28 mouse cellular contexts compared by ENCODE assay signal in the genomic region with DNA sequence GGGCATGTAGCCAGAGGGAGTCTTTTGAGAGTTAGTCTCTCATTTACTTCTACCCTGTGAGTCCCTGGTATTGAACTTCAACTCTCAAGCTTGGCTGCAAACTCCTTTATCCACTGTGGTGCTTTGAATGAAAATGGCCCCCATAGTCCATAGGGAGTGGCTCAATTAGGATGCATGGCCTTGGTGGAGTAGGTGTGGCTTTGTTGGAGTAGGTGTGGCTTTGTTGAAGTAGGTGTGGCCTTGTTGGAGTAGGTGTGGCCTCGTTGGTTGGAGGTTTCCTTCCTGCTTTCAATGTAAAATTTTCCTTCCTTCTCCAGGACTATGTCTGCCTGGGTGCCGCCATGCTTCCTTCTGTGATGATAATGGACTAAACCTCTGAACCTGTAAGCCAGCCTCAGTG. TPM values are rescaled to one million over a fixed set of nuclear protein-coding genes. Genes with fewer than 3 reads are reported as not detected.
A peak's percentile ranks its signal among the peaks of the same experiment; 100 is the strongest.
DNase-seq lines count a peak whose midpoint lies in the region; ATAC-seq and TF ChIP-seq lines count a peak whose summit lies in the region.
"Had no signal": no experiment of that assay in that cellular context is flagged by ENCODE, and none has a peak within 500 bp of the region (broad histone marks: within the 10 kb centered on the region; RNA-seq: fewer than 3 reads in every experiment).

No protein-coding gene starts in this region.

- ATAC-seq in forebrain, embryonic 12.5 days (ENCODE audit: low FRiP score) = no peak
- ATAC-seq in intestine, embryonic 15.5 days = no peak
- ATAC-seq: forebrain, embryonic 13.5 days; forebrain, embryonic 16.5 days had no signal

- H3K4me3 ChIP-seq in E14TG2a.4 (replicated peaks; ENCODE audit: low read length) (peak overlapping the region; percentile 62), ES-E14 (ENCODE audit: insufficient read depth in 1 of 2, low read depth in 1 of 2, low read length in 2 of 2, poor library complexity in 1 of 2, severe bottlenecking in 1 of 2) (peak overlapping the region in 1 of 2 experiments; percentile 59; a peak in 2 of 4 replicates)
- H3K4me3 ChIP-seq in forebrain, embryonic 12.5 days (replicated peaks) = no peak overlapping the region
- H3K4me3 ChIP-seq in intestine, embryonic 15.5 days (replicated peaks) = no peak overlapping the region
- H3K4me3 ChIP-seq: embryonic facial prominence, embryonic 10.5 days; embryonic facial prominence, embryonic 13.5 days; erythroblast, embryonic 14.5 days; forebrain, embryonic 13.5 days; heart, adult 2 months; heart, embryonic 10.5 days; heart, embryonic 13.5 days; hindbrain, embryonic 12.5 days; hindbrain, embryonic 15.5 days had no signal

- no peaks in the 10 kb centered on the region for H3K27me3 ChIP-seq in E14TG2a.4 (ENCODE audit: insufficient read depth, low read length)
- 0 out of 2 replicates have a peak, but pooled peaks cover 4% of the 10 kb centered on the region for H3K27me3 ChIP-seq in forebrain, embryonic 12.5 days
- H3K27me3 ChIP-seq in intestine, embryonic 15.5 days (replicated peaks) = no peaks in the 10 kb centered on the region
- H3K27me3 ChIP-seq: embryonic facial prominence, embryonic 13.5 days; forebrain, embryonic 13.5 days; heart, embryonic 13.5 days; hindbrain, embryonic 12.5 days; hindbrain, embryonic 15.5 days had no signal

- DNase-seq in ES-E14 (ENCODE audit: low read depth, low spot score) (peak; percentile 71), WW6 (ENCODE audit: low read depth, low spot score) (peak; percentile 38)
- DNase-seq in heart, postnatal 4 days = no peak
- DNase-seq: adrenal gland, adult 2 months; adrenal gland, postnatal 25 days; cerebellum, adult 11-12 months; cerebellum, adult 8-10 months; cerebellum, postnatal 10 days; cerebellum, postnatal 36 days; embryo, embryonic 11 days; gastrocnemius, postnatal 10 days; gastrocnemius, postnatal 36 days; heart, adult 2 months; heart, postnatal 14 days; kidney, adult 11 months had no signal

- no peak overlapping the region for H3K4me2 ChIP-seq in forebrain, embryonic 12.5 days
- H3K4me2 ChIP-seq in intestine, embryonic 15.5 days (replicated peaks) = no peak overlapping the region
- H3K4me2 ChIP-seq: embryonic facial prominence, embryonic 13.5 days; forebrain, embryonic 13.5 days; heart, embryonic 13.5 days; hindbrain, embryonic 12.5 days; hindbrain, embryonic 15.5 days had no signal

- peaks cover 22% of the 10 kb centered on the region for H3K4me1 ChIP-seq in E14TG2a.4 (replicated peaks; ENCODE audit: low read depth, low read length)
- peaks cover 0 to 7% of the 10 kb centered on the region in 2 experiments; a peak in 1 of 4 replicates for H3K4me1 ChIP-seq in ES-E14 (ENCODE audit: control insufficient read depth in 2 of 2, insufficient read depth in 2 of 2, low read length in 2 of 2, poor library complexity in 1 of 2)
- no peaks in the 10 kb centered on the region for H3K4me1 ChIP-seq in forebrain, embryonic 12.5 days
- H3K4me1 ChIP-seq in intestine, embryonic 15.5 days (replicated peaks) = no peaks in the 10 kb centered on the region
- H3K4me1 ChIP-seq: embryonic facial prominence, embryonic 10.5 days; embryonic facial prominence, embryonic 13.5 days; forebrain, embryonic 13.5 days; heart, embryonic 10.5 days; hindbrain, embryonic 12.5 days; hindbrain, embryonic 15.5 days had no signal

- in situ Hi-C loops in ES-E14 (cut with MboI; ENCODE audit: low sequenced_read_pairs in 2 of 2, unreplicated experiment in 2 of 2) = no loop called here

- no peak overlapping the region for H3K9ac ChIP-seq in ES-E14 (ENCODE audit: insufficient read depth, low read depth, low read length, poor library complexity, severe bottlenecking)
- no peak overlapping the region for H3K9ac ChIP-seq in forebrain, embryonic 12.5 days
- no peak overlapping the region for H3K9ac ChIP-seq in intestine, embryonic 15.5 days
- H3K9ac ChIP-seq: embryonic facial prominence, embryonic 13.5 days; forebrain, embryonic 13.5 days; heart, embryonic 13.5 days; hindbrain, embryonic 12.5 days; hindbrain, embryonic 15.5 days had no signal

- WGBS in forebrain, embryonic 12.5 days = 75% methylated on average over 2 of the region's 2 CpGs
- 82% methylated on average over 2 of the region's 2 CpGs for WGBS in intestine, embryonic 15.5 days

- H3K36me3 ChIP-seq in E14TG2a.4 (ENCODE audit: insufficient read depth, low read length) = no peaks in the 10 kb centered on the region
- H3K36me3 ChIP-seq in ES-E14 (ENCODE audit: control insufficient read depth, insufficient read depth, low read length, poor library complexity, severe bottlenecking) = no peaks in the 10 kb centered on the region
- H3K36me3 ChIP-seq in forebrain, embryonic 12.5 days (replicated peaks) = no peaks in the 10 kb centered on the region
- no peaks in the 10 kb centered on the region for H3K36me3 ChIP-seq in intestine, embryonic 15.5 days
- H3K36me3 ChIP-seq: embryonic facial prominence, embryonic 10.5 days; embryonic facial prominence, embryonic 13.5 days; G1E; heart, embryonic 10.5 days; heart, embryonic 13.5 days; hindbrain, embryonic 12.5 days; hindbrain, embryonic 15.5 days had no signal

- no peak for TF ChIP-seq CTCF in E14TG2a.4 (conservative IDR thresholded peaks at IDR 0.05; ENCODE audit: low read length)

- H3K27ac ChIP-seq in ES-E14 (ENCODE audit: insufficient read depth, low read depth, low read length, poor library complexity, severe bottlenecking) = no peak overlapping the region
- H3K27ac ChIP-seq in forebrain, embryonic 12.5 days = no peak overlapping the region
- H3K27ac ChIP-seq in intestine, embryonic 15.5 days = no peak overlapping the region
- H3K27ac ChIP-seq: embryonic facial prominence, embryonic 10.5 days; embryonic facial prominence, embryonic 13.5 days; forebrain, embryonic 13.5 days; heart, adult 2 months; heart, embryonic 10.5 days; heart, embryonic 13.5 days; hindbrain, embryonic 12.5 days; hindbrain, embryonic 15.5 days had no signal

- no peaks in the 10 kb centered on the region for H3K9me3 ChIP-seq in E14TG2a.4 (ENCODE audit: low read length)
- H3K9me3 ChIP-seq in ES-E14 (ENCODE audit: control insufficient read depth, insufficient read depth, low read depth, low read length) = no peaks in the 10 kb centered on the region
- no peaks in the 10 kb centered on the region for H3K9me3 ChIP-seq in forebrain, embryonic 12.5 days
- no peaks in the 10 kb centered on the region for H3K9me3 ChIP-seq in intestine, embryonic 15.5 days
- H3K9me3 ChIP-seq: embryonic facial prominence, embryonic 10.5 days; embryonic facial prominence, embryonic 13.5 days; forebrain, embryonic 13.5 days; G1E; heart, embryonic 10.5 days; heart, embryonic 13.5 days; hindbrain, embryonic 12.5 days; hindbrain, embryonic 15.5 days had no signal

TF ChIP-seq in ES-E14, 5 proteins besides CTCF, POLR2A, EP300 and RAD21:
- TF ChIP-seq ZNF384 (IDR thresholded peaks at IDR 0.05; ENCODE audit: low read depth, low read length) = no peak
- TF ChIP-seq HCFC1 (IDR thresholded peaks at IDR 0.05; ENCODE audit: borderline replicate concordance, insufficient read depth, low read length) = no peak
- no peak for TF ChIP-seq MAFK (IDR thresholded peaks at IDR 0.05; ENCODE audit: insufficient read depth, low read depth, low read length)
- no peak for TF ChIP-seq CHD2 (IDR thresholded peaks at IDR 0.05; ENCODE audit: low read depth, low read length)
- TF ChIP-seq ZC3H11A (IDR thresholded peaks at IDR 0.05; ENCODE audit: borderline replicate concordance, low read depth, low read length) = no peak

RNA-seq across cellular contexts. Expression of a gene that starts 18.1 kb away (rescaled TPM):
- total RNA-seq in ES-E14 (2012; rRNA removed) = 9.7 and 11.3 TPM in 2 replicates
- polyA plus RNA-seq in forebrain, embryonic 12.5 days (2016; fragmentation: Nextera tagmentation; extraction: Ambion mirVana) = 38.2 and 40.7 TPM in 2 replicates
- total RNA-seq in heart, postnatal 4 days (2021) = 10 to 100 TPM; 14.1 to 14.3 TPM
- polyA plus RNA-seq in intestine, embryonic 15.5 days (2015; fragmentation: Nextera tagmentation; extraction: Ambion mirVana) = 12.1 and 12.9 TPM in 2 replicates

RNA-seq across cellular contexts. Expression of a gene that starts 25.1 kb away (rescaled TPM):
- total RNA-seq in ES-E14 (2012; rRNA removed) = 14.4 and 15.3 TPM in 2 replicates
- 7.7 and 8.2 TPM in 2 replicates for polyA plus RNA-seq in forebrain, embryonic 12.5 days (2016; fragmentation: Nextera tagmentation; extraction: Ambion mirVana)
- 10 to 100 TPM; 14.4 to 15.8 TPM for total RNA-seq in heart, postnatal 4 days (2021)
- 4.0 and 4.3 TPM in 2 replicates for polyA plus RNA-seq in intestine, embryonic 15.5 days (2015; fragmentation: Nextera tagmentation; extraction: Ambion mirVana)
